Mouse (Mus musculus): ENCODE measurements around the gene Ppp1cc.

- TF ChIP-seq CTCF (conservative IDR thresholded peaks at IDR 0.05; ENCODE audit: low read length), result no peak
- TF ChIP-seq POU5F1 (IDR thresholded peaks at IDR 0.05; ENCODE audit: borderline replicate concordance, low read length), result no peak
These were observed 11.5 kb upstream of the Ppp1cc start for GRCm38 (mm10) chr5:122146609-122147008.

Measured in E14TG2a.4 (cell line).